Mouse (Mus musculus): ENCODE measurements at regions not wholly inside any gene's neighbourhood (a gene's known extent, or its start where the extent isn't known, plus 50 kb on each side); places are given as distances from the start of the nearest gene placed in this dataset.

DNA sequence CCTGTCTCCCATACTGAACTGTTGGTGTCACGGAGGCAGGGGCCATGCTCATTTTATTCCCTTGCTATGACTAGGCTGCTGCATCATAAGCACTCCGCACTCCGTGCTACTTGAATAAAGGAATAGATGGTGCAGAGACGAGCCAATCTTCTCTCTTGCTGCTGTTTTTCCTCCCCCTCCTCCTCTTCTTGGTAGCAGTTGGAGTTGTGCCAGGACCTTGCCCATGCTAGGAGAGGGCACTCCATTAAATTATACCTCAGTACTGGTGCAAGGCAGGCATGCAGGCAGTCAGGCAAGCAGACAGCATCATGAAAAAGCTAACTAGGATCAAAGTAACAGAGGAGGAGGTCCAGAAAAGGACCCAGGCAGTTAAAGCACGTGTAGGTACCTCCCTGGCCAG is 96.6 kb upstream of the Gmds start:
- TF ChIP-seq CTCF (IDR thresholded peaks at IDR 0.05; ENCODE audit: borderline replicate concordance, insufficient read depth, low read length) (no peak), POLR2A (IDR thresholded peaks at IDR 0.05; ENCODE audit: low read depth, low read length) (no peak)
